Mouse (Mus musculus): ENCODE data around the gene Zmynd15.

GRCm38 (mm10) chr11:70435476-70435875 lies 23.8 kb upstream of the Zmynd15 start:
- TF ChIP-seq POLR2A (IDR thresholded peaks at IDR 0.05; ENCODE audit: insufficient read depth, low read depth, low read length) = no peak
- no peak for TF ChIP-seq CTCF (IDR thresholded peaks at IDR 0.05)
